Mouse (Mus musculus) cerebellum, adult 9-10 months (tissue): ENCODE measurements at regions not wholly inside any gene's neighbourhood (a gene's known extent, or its start where the extent isn't known, plus 50 kb on each side); places are given as distances from the start of the nearest gene placed in this dataset.
A peak's percentile ranks its signal among the peaks of the same experiment; 100 is the strongest.

Experiments
- DNase-seq: peaks from one replicate; pipeline ENCODE4 v3.0.0; 2022

GRCm38 (mm10) chrX:99415701-99416100 is 55.4 kb downstream of the Pja1 start:
- DNase-seq: no peak

DNA sequence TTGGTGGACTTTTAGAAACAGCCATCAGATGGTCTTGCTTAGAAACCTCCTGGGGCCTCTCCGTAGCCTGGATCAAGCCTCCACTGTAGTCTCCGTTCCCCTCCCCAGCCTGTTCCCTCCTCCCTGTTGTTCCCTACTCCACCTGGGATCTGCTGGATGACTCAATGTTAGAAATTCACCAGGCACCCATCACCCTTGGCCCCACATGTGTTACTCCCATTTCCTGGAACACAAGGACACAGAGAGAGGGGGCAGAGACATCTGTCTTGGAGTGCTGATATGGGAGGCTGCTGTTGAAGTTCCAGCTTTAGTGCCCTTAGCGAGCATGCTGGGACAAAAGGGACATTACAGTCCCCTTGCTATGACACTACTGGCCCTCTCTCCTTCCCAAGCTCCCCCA is 60.1 kb downstream of the Pja1 start:
- no peak for DNase-seq

GRCm38 (mm10) chrX:99409858-99410257 is 61.2 kb downstream of the Pja1 start:
- no peak for DNase-seq

GRCm38 (mm10) chrX:99409331-99409730 is 61.7 kb downstream of the Pja1 start:
- DNase-seq: no peak

DNA sequence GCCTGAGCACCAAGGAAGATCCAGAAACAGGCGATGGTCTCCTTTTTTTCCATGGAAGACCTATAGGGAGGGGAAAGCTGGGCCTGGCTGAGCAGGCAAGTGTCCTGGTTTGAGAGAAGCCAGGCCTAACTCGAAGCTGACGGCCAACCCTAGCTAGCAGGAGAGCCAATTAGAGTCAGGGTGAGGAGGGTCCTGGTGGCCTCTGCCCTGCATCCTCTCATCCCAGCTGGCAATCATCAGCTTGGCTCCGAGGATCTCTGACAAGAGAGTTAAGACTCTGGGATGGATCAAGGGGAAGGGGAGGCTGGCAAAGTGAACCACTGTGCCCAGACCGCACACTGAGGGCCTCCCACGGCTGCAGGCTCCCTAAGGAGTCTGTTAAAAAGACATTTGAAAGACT is 62.3 kb downstream of the Pja1 start:
- DNase-seq: no peak

GRCm38 (mm10) chrX:99405843-99406242 is 65.2 kb downstream of the Pja1 start:
- DNase-seq: no peak

GRCm38 (mm10) chrX:99403521-99404149 is 67.4 kb downstream of the Pja1 start:
- DNase-seq: no peak

- peak; percentile 42 for DNase-seq
Measured at GRCm38 (mm10) chrX:99402841-99403520, 68.1 kb downstream of the Pja1 start.

- no peak for DNase-seq
Measured at GRCm38 (mm10) chrX:99397344-99397743, 73.7 kb downstream of the Pja1 start.

DNA sequence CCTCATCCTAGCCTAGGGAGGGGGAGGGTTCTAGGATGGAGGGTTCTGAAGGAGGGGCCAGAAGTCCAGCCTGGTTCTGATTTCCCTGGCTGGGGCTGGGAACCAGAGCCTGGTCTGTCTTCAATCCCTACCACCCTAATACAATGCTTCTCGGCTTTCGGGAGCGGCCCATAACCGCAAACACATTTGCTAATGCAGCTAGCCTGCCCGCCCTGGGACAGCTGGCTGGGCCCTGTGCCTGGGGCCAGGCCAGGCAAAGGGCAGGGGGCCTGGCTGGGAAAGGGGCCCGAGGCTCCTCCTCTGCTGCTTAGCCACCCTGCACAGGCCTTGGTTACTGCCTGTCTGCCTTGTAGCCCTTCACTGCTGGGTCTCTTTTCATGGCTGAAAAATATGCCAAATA is 74.9 kb downstream of the Pja1 start:
- no peak for DNase-seq

DNA sequence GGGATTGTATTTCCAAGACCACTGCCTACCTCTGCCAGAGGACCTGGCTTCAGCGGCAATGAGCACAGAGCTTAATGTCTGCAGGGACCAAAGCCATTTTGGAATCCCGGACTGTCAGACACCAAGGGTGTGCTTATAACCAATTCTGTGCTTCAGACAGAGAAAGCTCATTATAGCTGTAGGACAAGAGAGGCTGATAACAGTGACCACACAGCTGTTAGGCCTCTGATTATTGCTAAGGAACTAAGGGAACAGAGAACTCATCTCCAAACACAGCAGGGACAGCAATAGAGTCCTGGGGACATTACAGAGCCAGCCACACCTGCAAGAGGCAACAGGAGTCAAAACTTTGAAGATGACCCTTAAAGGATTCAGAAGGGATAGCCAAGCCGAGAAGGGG is 76.0 kb downstream of the Pja1 start:
- DNase-seq: no peak

DNA sequence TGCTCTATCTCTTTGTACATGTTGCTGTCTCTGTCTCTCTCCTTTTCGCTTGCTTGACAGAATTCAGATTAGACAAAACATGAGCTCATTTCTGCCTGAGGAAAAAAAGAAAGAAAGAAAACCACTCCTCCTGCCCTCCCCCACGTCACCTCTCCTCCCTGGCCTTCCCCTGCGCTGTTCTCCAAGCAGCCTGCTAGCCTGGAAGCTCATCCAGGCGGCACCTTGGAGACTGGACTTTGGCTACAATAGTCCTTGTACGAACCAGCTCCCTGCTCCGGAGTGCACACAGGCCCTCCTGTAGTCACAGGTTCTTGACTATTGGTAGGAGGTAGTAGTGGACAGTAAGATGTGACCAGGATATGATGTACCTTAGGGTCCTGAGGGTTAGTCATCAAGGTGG is 79.4 kb downstream of the Pja1 start:
- DNase-seq: no peak

DNA sequence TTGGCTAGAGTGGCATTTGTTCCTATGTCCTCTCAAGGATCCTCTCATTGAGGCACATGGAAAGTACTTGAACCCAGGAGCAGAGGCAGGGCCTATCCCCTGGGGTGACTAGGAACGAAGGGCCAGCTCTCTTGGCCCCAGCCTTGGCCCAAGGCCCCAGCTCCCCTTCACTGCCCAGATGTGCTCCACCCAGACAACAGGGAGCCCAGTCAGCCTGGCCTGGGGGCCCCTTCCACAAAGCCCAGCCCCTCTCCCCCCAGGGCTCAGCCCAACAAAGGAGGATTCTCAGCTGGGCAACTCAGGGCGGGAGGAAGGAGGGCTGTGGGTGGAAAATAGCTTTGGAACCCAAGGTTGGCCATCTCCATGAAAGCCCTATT is 80.6 kb downstream of the Pja1 start:
- no peak for DNase-seq

DNA sequence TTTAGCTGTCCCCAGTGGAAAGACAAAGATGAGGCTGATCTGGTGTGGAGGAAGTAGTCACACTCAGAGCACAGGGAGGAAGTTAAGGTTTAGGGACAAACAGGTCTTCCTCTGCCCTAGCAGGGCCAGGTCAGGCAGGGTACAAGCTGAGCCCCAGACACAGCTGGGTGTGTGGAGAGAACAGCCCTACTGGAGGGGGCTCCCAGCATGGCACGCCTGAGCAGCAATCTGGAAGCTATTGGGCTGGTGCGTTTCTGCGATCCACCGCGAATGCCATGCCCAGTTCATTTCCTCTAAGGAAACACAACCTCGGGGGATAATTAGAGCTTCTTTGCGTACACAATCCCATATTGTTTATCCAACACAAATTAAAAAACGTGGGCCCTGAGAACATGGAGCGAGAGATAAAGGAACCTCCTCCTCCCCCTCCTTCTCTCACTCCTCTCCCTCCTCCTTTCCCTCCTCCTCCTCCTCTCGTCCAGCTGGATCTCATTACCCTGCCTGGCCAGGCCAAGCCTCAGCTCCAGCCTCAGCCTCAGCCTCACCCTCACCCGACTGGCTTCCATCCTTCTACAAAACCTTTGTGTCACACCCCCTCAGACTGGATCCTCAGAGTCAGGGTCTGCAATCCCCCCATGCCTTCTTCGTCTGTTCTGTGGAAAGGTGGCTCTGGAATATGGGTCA is 81.2 kb downstream of the Pja1 start:
- DNase-seq: no peak

- no peak for DNase-seq
Measured at GRCm38 (mm10) chrX:99370711-99371110, 100.4 kb downstream of the Pja1 start.

- DNase-seq: peak; percentile 80
Measured at GRCm38 (mm10) chrX:99369258-99369900, 101.7 kb downstream of the Pja1 start.

DNA sequence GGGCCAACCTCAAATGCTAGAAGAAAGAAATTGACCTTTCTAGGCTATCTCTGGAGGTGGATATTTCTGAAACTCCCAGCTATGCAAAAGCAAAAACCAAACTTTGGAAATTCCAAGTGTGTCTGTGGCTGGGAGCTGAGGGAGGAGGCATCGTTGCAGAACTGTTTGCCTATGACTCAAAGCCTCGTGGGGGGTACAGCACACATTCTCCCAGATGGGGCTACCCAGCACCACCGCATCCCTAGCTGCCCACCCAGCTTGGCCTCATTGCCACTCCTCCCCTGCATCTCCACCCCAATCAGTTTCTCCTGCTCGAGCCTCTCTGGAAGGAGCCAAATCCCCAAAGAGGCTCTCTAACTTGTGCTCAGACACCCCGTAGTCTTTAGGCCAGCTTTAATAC is 107.0 kb downstream of the Pja1 start:
- DNase-seq: no peak

DNA sequence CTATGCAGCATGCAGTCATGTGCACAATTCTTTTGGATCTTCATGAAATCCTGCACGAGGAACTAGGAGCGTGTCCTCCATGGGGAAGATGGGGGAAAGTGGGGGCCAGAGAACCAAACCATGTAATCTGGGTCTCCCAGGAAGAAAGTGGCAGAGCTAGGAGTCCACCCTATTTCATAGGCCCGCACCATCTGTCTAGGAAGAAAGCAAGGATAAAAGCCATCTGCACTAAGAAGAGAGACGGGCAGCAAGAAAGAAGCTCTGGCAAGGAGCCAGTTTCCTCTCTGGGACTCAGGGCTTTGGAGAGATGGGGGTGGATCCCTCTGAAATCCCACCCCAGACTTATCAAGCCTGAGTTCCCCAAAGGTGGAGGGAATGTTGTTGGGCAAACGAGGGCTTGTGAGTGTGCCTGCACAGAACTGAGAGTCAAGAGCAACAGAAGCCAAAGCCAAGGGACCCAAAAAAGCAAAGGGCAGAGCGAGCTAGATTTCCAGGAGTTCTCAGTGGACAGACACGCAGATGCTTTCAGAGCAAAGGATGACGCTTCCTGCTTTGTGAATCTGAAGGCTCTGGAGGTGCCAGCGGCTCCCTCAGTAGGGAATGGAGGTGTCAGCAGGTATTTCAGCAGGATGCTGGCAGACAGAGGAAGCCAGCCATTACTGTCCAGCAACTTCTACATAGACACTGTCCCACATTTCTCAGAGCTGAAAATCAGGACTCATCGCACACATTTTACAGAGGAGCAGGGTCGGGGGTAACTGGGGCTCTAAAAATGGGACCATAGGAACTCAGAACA is 110.8 kb downstream of the Pja1 start:
- DNase-seq: peak; percentile 58

DNA sequence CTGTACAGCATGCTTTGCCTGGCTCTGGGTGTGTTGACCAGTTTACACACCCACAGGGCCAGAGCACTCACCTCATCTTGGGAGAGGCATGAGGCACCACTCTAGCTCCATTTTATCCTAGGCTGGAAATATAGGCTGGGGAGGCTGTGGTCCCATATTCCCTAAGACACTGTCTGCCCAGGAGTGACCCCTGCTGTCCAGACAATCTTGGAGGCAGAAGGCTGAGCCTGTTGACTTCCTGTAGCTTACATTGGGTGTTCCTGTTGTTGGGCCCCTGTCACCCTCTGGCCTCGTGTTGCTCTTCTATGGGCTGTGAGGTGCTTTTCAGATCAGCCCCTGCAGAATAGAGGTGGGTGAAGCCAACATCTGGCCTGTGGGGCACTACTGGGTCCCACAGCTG is 112.3 kb downstream of the Pja1 start:
- no peak for DNase-seq

DNA sequence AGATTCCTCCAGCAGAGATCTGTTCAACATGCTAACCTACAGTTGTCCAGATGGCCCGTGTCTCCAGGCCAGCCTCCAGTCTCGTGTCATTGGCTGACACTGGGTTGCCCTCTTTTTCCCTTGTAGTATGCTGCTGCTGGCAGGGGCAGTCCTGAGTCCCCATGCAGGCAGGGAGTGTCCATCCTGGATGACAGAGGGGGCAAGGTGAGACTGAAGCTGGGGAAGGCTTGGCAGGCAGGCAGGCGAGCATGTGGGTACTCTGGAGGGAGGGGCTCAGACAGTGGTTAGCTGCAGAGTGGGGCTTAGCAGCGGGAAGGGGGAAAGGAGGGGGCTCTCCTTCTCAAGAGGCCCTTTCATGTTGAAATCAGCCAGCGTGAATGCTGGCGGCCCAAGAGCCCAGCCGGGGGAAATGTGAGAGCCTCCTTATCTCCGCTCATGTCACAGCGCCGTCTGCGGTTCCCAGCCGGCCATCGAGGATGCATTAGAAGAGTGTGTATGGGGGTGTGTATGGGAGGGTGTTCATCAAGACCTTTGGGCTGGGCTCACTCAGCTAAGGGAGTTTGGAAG is 112.9 kb downstream of the Pja1 start:
- DNase-seq: peak; percentile 63

GRCm38 (mm10) chrX:99355128-99355527 is 115.9 kb downstream of the Pja1 start:
- DNase-seq: no peak

GRCm38 (mm10) chrX:99350233-99350632 is 120.8 kb downstream of the Pja1 start:
- DNase-seq: no peak

GRCm38 (mm10) chrX:99340223-99340622 is 130.8 kb downstream of the Pja1 start:
- DNase-seq: no peak
